Mouse (Mus musculus) liver, adult (tissue): ENCODE measurements around the gene Elf1.

ENCODE experiments used
- GATA4 ChIP-seq: IDR thresholded peaks from 2 replicates; pipeline ENCODE4 v1.6.1; 2014; ENCODE audit warnings: mild to moderate bottlenecking, low read length; ENCODE audit not compliant: insufficient replicate concordance

The Elf1 gene

GRCm38 (mm10) chr14:79583526-79584245 lies 102.7 kb downstream of the Elf1 start:
- TF ChIP-seq GATA4, result no peak

DNA sequence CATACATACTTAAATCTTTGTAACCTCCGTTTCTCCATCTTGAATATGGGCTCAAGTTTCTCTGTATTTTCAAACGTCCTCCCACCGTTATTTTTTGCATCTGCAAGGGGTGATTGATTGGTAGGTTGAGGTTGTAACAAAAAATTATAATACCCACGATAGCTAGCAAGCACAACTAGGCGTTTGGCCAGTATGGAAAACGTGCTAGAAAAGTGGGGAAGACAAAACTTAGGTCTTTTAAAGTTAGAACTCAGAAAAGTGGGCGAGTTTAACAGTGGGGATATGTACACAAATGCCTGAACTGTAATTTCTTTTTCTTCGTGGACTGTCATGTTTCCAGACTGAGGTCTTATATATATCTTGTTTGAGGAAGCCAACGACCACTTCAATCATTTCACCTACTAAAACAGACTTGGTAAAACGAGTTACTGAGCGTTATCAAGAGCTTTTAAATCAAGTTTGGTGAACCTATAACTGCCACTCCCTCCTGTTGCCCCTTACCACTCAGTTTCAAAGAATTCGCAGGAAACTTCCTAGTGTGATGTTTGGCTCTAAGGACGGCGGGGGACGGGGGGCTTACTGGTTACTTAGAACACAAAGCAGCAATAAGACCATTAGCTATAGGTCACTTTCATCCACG lies 105.6 kb downstream of the Elf1 start:
- no peak for TF ChIP-seq GATA4

- no peak; the same call in 1 of the 2 replicates for TF ChIP-seq GATA4
Measured at GRCm38 (mm10) chr14:79587139-79587851, 106.3 kb downstream of the Elf1 start, which contains the start of gene Sugt1. Gene Sugt1, plus strand, starts transcription at chr14:79587691.

DNA sequence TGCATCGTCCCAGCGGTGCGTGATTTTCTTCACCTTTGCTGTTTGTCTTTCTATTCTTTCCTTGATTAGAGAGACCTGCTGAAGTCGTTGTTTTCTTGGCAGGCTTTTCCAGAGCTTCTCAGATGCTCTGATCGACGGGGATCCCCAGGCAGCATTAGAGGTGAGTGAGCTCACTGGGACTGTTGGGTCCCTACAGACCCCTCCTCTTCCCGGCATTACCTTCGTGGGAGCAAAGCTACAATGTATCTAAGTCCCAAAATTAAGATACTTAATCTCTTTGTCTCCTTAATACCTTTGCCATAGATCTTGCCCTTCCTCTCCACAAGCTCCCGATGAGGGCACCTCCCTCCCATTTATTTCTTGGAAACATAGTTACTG lies 106.8 kb downstream of the Elf1 start:
- no peak for TF ChIP-seq GATA4

DNA sequence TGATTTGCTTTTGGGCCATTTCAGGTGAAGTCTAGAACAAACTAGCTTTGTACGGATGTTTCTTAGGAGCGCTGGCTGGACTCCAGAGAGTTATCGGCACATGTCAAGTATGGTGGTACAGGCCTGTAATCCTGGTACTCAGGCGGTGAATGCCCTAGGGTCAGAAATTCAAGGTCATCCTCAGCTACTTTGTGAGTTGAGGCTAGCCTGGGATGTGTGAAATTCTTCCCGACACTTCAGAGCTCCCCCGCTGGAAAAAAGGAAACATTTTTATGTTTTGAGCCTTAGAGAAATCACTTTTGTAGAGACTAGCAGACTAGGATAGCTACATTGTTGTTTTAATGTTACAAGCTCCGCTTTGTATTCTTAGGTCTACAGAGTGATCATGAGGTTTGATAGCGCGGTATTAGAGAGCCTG lies 107.5 kb downstream of the Elf1 start:
- no peak for TF ChIP-seq GATA4

DNA sequence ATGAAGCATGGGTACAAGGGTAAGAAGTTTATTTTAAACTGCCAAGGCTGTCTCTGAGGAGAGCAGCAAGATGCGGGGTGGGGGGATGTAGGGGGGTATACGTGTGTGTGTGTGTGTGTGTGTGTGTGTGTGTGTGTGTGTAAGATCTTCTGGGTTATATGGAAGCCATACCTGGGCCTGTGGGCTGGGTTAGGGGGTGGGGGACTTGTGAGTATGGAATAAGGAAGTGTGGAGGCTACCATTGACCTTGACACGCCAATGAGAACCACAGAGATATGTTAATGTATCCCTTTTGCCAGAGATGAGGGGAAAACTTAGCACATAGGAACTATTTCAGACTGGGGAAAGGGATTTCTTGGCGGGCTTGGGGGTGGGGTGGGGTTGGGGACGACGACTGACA lies 108.4 kb downstream of the Elf1 start:
- TF ChIP-seq GATA4, result no peak

DNA sequence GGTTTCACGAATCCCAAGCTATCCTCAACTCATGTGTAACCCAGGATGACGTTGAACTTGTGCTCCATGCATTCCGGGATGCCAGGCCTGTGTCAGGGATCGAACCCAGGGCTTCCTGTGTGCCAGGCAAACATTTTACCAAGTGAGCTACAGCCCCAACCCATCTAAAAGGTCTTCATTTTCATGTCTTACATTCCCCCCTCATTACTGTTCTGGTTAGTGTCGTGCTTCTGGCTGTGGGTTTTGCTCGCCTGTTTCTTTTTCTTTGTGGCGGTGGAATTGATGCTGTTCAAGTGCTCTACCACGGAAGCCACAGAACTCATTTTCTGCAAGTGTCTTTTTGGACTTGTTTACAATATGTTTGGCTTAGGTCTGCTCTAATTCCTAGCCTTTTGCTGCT lies 109.9 kb downstream of the Elf1 start:
- TF ChIP-seq GATA4, result no peak

DNA sequence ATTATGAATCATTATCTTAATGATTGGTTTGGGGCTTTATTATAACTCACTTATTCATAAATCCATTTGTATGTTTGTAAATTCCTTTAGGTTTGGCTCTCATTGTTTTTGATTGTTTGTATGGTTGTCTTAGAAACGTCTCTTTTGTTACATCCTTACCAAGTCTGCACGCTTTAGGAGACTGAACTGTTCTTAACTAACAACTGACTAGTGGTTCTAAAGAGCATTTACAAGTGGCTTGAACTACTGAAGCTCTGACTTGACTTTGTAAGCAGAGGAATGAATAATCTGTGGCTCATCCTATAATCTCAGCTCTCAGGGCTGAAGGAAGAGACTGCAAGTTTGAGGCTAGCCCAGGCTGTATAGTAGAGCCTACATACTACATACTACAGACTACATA lies 110.6 kb downstream of the Elf1 start:
- no peak for TF ChIP-seq GATA4

DNA sequence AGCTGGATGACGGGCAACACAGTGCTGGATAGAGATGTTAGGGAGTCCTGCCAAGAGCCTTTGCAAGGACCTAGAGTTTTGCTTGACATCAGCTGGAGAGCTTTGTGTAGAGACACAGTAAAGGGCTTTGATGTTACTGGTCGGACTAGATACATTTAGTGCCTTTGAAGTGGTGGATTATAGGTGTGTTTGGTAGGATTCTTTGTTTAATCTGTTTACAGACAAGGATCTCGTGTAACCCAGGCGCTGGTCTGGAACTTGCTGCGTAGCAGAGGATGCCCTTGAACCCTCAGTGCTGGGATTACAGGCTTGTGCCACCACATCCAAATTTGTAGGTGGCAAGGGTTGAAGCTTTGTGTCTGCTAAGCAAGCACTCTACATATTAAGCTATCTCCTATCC lies 113.1 kb downstream of the Elf1 start:
- TF ChIP-seq GATA4, result no peak

- no peak for TF ChIP-seq GATA4
Measured at GRCm38 (mm10) chr14:79596602-79597001, 115.6 kb downstream of the Elf1 start.

GRCm38 (mm10) chr14:79605881-79606280 lies 124.9 kb downstream of the Elf1 start:
- TF ChIP-seq GATA4, result no peak

- no peak for TF ChIP-seq GATA4
Measured at GRCm38 (mm10) chr14:79606392-79606791, 125.4 kb downstream of the Elf1 start.

DNA sequence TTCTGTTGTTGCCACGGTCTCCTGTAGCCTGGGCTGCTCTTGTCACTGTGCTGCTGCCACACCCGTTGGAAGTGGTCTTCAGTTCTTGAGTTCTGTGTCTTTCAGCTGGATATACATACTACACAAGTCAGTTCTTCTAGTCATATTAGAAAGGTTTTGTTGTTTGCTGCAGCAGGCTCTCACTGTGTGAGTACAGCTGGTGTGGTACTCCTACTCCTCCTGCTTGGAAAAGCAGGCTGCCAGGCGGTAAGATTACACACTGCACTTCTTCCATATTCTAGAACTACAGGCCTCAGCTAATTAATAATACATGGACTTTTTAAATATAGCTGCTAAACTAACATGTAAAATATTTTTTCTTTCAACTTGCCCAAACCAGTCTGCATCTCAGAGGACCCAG lies 125.9 kb downstream of the Elf1 start:
- TF ChIP-seq GATA4, result no peak

DNA sequence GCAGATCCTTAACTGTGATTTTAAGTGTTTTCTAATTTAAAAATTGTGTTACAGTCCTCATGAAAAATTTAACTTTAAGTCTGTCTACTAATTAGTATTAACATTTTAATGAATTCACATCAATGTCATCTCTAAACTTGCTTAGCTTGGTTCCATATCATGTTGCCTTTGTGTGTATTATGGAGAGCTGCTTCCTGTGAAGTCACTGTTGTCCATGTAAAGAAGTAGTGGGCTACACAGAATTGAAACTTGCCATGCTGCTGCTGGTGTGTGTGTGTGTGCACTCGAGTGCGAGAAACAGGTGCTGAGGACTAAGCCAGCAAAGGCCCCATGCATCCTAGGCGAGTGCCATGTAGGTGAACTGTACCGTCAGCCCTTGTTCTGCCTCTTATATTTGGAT lies 126.4 kb downstream of the Elf1 start:
- no peak for TF ChIP-seq GATA4

DNA sequence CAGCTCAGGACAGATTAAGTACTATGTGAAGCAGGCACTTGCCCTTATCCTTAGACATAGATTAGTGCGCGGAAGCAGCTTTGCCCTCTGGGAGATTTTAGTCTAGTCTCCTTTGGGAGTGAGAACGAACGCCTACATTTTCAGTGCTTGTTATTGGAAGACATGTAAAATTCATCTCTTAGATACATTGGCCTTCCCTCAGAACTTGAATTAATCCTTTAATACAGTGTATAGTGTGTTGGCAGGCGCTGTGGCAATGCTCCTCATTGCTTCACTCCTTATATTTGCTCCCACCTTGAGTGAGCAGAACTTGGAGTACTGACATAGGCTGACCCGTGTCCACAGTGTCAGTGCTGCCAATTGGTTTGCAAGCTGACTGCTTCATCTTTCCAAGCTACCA lies 127.3 kb downstream of the Elf1 start:
- TF ChIP-seq GATA4, result no peak
